Mouse (Mus musculus): ENCODE measurements around the gene Dbp. TPM values are rescaled to one million over a fixed set of nuclear protein-coding genes. Genes with fewer than 3 reads are reported as not detected.

Gene Dbp
- polyA plus RNA-seq, 1 experiment, result 5.6 TPM

DNA sequence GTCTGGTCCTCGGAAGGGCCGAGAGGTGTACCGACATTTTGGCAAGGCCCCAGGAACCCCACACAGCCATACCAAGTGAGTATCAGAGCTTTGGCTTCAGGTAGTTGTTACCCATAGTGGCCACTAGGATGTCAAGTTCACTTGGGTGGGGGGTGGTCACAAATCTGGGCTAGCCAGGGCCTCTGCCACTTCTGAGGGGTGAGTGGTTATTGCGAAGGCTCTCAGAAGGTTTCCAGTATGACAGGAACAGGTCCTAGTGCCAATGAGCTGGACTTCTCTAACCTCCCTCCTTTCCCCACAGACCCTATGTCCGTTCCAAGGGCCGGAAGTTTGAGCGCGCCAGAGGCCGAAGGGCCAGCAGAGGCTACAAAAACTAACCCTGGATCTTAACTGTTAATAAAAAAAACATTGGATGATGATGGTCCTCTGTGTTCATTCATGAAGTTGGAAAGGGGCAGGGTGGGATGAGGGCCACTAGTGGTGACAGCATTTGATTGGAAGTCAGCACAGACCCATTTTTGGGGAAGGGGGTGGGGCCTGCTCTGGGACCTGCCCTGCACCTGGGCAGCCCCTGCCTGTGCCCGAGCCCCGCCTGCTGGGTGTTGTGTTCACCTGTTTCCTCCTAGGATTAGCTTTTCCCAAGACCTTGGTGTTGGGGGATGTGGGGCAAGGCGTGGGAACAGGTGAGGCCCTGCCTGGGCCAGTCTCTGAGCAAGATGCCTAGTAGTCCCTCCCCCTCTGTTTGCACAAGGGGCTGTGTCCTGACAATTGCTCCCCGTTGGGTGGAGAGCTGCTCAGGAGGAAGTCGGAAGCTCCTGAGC, 15.7 kb downstream of the Dbp start, which contains the start of gene Fam83e:
Gene Fam83e (plus strand): TSS at position 800 of the 821 bp plus-strand sequence.
- H3K36me3 ChIP-seq (ENCODE audit: control insufficient read depth, insufficient read depth), result peaks cover 52% of the 10 kb centered on the region
- H3K79me3 ChIP-seq (ENCODE audit: low read depth), result peaks cover 40% of the 10 kb centered on the region
- H3ac ChIP-seq (ENCODE audit: control insufficient read depth, insufficient read length, low read depth), result peak within 1 kb of the TSS; percentile 31
- no peaks in the 10 kb centered on the region for H3K27me3 ChIP-seq (ENCODE audit: control insufficient read depth, insufficient read depth, insufficient read length)
- TF ChIP-seq MYOG (IDR thresholded peaks at IDR 0.05; ENCODE audit: control insufficient read depth, extremely low read depth, insufficient read length) (no peak), FOSL1 (IDR thresholded peaks at IDR 0.05; ENCODE audit: insufficient read depth, low read length, poor library complexity, severe bottlenecking) (no peak), MYOD1 (IDR thresholded peaks at IDR 0.05; ENCODE audit: control insufficient read depth, insufficient read length, low read depth) (no peak), CTCF (IDR thresholded peaks at IDR 0.05; ENCODE audit: control insufficient read depth, insufficient read depth, insufficient read length) (no peak), MAX (IDR thresholded peaks at IDR 0.05) (no peak), CEBPB (IDR thresholded peaks at IDR 0.05; ENCODE audit: low read depth) (no peak), USF1 (IDR thresholded peaks at IDR 0.05; ENCODE audit: low read depth) (no peak)
- H3K79me2 ChIP-seq (ENCODE audit: control insufficient read depth, insufficient read depth), result peaks cover 64% of the 10 kb centered on the region
- H3K4me3 ChIP-seq (ENCODE audit: insufficient read depth, poor library complexity, severe bottlenecking), result no peak within 1 kb of the TSS

DNA sequence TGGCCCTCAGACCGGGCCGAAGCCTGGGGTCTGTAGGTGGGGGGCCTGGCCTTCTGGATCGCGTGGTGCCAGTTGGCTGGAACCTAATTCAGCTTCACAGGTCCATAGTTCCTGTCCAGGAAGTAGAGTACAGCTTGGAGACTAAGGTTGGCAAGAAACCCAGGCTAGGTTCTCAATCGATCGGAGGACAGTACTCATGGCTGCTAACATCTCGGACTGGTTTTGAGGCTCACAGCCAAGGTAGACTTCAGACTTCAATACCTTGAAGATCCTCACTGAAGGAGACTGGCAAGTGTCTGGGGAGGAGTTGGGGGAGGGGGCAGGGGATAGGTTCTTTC, 16.3 kb downstream of the Dbp start:
- Histone ChIP-seq H3ac (ENCODE audit: control insufficient read depth, insufficient read length, low read depth) (no peak overlapping the region), H3K4me3 (ENCODE audit: insufficient read depth, poor library complexity, severe bottlenecking) (no peak overlapping the region), H3K36me3 (ENCODE audit: control insufficient read depth, insufficient read depth) (peaks cover 54% of the 10 kb centered on the region), H3K79me2 (ENCODE audit: control insufficient read depth, insufficient read depth) (peaks cover 58% of the 10 kb centered on the region), H3K27me3 (ENCODE audit: control insufficient read depth, insufficient read depth, insufficient read length) (no peaks in the 10 kb centered on the region), H3K79me3 (ENCODE audit: low read depth) (peaks cover 39% of the 10 kb centered on the region)
- TF ChIP-seq CTCF (IDR thresholded peaks at IDR 0.05; ENCODE audit: control insufficient read depth, insufficient read depth, insufficient read length) (no peak), MAX (IDR thresholded peaks at IDR 0.05) (no peak), MYOG (IDR thresholded peaks at IDR 0.05; ENCODE audit: control insufficient read depth, extremely low read depth, insufficient read length) (no peak), USF1 (IDR thresholded peaks at IDR 0.05; ENCODE audit: low read depth) (no peak), CEBPB (IDR thresholded peaks at IDR 0.05; ENCODE audit: low read depth) (no peak), MYOD1 (IDR thresholded peaks at IDR 0.05; ENCODE audit: control insufficient read depth, insufficient read length, low read depth) (no peak), FOSL1 (IDR thresholded peaks at IDR 0.05; ENCODE audit: insufficient read depth, low read length, poor library complexity, severe bottlenecking) (no peak)

DNA sequence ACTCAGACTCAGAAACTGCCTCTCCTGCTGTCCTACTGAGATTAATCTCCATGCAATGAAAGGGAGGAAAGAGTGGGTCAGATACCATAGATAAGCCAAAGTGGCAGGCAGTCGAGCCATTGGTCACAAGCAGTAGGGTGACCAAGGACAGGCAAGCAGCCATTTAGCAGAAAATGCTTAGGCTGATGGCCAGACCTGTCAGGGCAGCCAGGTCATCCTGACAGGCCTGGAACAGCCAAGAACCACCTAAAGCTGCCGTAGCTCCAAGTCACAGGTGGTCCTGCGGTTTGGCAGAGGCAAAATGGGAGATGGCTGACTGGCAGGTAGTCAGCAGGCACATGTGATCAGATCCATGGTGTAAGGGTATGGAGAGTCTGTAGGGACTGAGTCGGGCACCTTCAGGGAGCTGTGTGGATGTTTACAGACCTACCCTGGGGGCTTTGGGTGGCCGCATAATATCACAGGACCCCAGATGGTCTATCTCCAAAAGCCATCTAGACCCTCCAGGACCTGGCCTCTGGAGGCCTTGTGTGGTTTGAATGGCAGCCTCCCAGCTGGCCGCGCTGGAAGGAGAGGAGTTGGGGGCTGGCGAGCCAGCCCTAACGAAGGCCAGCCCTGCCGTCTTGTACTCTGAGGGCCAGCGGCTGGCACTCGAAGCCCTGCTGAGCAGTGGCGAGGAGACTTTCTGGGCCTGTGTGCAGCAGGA, 16.9 kb downstream of the Dbp start:
- no peak overlapping the region for H3ac ChIP-seq (ENCODE audit: control insufficient read depth, insufficient read length, low read depth)
- no peaks in the 10 kb centered on the region for H3K27me3 ChIP-seq (ENCODE audit: control insufficient read depth, insufficient read depth, insufficient read length)
- TF ChIP-seq FOSL1 (IDR thresholded peaks at IDR 0.05; ENCODE audit: insufficient read depth, low read length, poor library complexity, severe bottlenecking) (no peak), CEBPB (IDR thresholded peaks at IDR 0.05; ENCODE audit: low read depth) (no peak), MYOG (IDR thresholded peaks at IDR 0.05; ENCODE audit: control insufficient read depth, extremely low read depth, insufficient read length) (no peak), MAX (IDR thresholded peaks at IDR 0.05) (no peak), USF1 (IDR thresholded peaks at IDR 0.05; ENCODE audit: low read depth) (no peak), CTCF (IDR thresholded peaks at IDR 0.05; ENCODE audit: control insufficient read depth, insufficient read depth, insufficient read length) (no peak), MYOD1 (IDR thresholded peaks at IDR 0.05; ENCODE audit: control insufficient read depth, insufficient read length, low read depth) (no peak)
- no peak overlapping the region for H3K4me3 ChIP-seq (ENCODE audit: insufficient read depth, poor library complexity, severe bottlenecking)
- peaks cover 52% of the 10 kb centered on the region for H3K79me2 ChIP-seq (ENCODE audit: control insufficient read depth, insufficient read depth)
- H3K36me3 ChIP-seq (ENCODE audit: control insufficient read depth, insufficient read depth), result peaks cover 57% of the 10 kb centered on the region
- H3K79me3 ChIP-seq (ENCODE audit: low read depth), result peaks cover 34% of the 10 kb centered on the region

DNA sequence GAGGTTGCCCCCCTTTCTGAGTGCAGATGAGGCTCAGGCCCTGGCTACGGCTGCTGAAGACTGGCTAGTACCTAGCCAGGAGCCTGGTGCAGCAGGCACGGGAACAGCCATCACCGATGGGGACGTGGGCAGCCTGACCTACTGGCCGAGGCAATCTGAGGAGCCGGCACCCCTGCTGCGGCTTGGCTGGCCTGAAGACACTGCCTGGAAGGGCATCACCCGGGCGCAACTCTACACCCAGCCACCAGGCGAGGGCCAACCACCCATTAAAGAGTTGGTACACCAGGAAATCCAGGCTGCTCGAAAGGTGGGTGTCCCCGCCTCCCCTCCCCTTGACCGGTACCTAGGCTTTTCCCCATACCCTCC, 17.4 kb downstream of the Dbp start:
- H3K27me3 ChIP-seq (ENCODE audit: control insufficient read depth, insufficient read depth, insufficient read length), result no peaks in the 10 kb centered on the region
- H3K79me3 ChIP-seq (ENCODE audit: low read depth), result peaks cover 28% of the 10 kb centered on the region
- H3K36me3 ChIP-seq (ENCODE audit: control insufficient read depth, insufficient read depth), result peaks cover 61% of the 10 kb centered on the region
- no peak overlapping the region for H3ac ChIP-seq (ENCODE audit: control insufficient read depth, insufficient read length, low read depth)
- H3K79me2 ChIP-seq (ENCODE audit: control insufficient read depth, insufficient read depth), result peaks cover 47% of the 10 kb centered on the region
- no peak for TF ChIP-seq MYOD1 (IDR thresholded peaks at IDR 0.05; ENCODE audit: control insufficient read depth, insufficient read length, low read depth)
- TF ChIP-seq USF1 (IDR thresholded peaks at IDR 0.05; ENCODE audit: low read depth), result no peak
- no peak for TF ChIP-seq CEBPB (IDR thresholded peaks at IDR 0.05; ENCODE audit: low read depth)
- no peak for TF ChIP-seq MAX (IDR thresholded peaks at IDR 0.05)
- no peak for TF ChIP-seq FOSL1 (IDR thresholded peaks at IDR 0.05; ENCODE audit: insufficient read depth, low read length, poor library complexity, severe bottlenecking)
- TF ChIP-seq CTCF (IDR thresholded peaks at IDR 0.05; ENCODE audit: control insufficient read depth, insufficient read depth, insufficient read length), result no peak
- TF ChIP-seq MYOG (IDR thresholded peaks at IDR 0.05; ENCODE audit: control insufficient read depth, extremely low read depth, insufficient read length), result no peak
- no peak overlapping the region for H3K4me3 ChIP-seq (ENCODE audit: insufficient read depth, poor library complexity, severe bottlenecking)

DNA sequence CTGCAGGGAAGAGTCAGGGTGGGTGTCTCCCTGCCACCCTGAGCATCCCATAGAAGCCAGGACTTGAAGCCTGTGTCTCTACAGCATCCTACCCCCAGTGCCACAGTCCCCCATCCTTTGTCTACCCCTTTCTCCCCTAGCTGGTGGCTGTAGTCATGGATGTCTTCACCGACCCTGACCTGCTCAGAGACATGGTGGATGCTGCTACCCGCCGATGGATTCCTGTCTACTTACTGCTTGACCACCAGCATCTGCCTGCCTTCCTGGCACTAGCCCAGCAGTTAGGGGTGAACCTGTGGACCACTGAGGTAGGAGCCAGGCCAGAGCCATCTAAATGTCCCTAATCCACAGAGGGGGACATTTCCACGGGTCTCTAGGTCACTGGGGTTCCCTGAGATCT, 18.4 kb downstream of the Dbp start:
- H3ac ChIP-seq (ENCODE audit: control insufficient read depth, insufficient read length, low read depth), result no peak overlapping the region
- H3K36me3 ChIP-seq (ENCODE audit: control insufficient read depth, insufficient read depth), result peaks cover 61% of the 10 kb centered on the region
- peaks cover 37% of the 10 kb centered on the region for H3K79me2 ChIP-seq (ENCODE audit: control insufficient read depth, insufficient read depth)
- no peaks in the 10 kb centered on the region for H3K27me3 ChIP-seq (ENCODE audit: control insufficient read depth, insufficient read depth, insufficient read length)
- H3K79me3 ChIP-seq (ENCODE audit: low read depth), result peaks cover 21% of the 10 kb centered on the region
- no peak overlapping the region for H3K4me3 ChIP-seq (ENCODE audit: insufficient read depth, poor library complexity, severe bottlenecking)
- TF ChIP-seq CEBPB (IDR thresholded peaks at IDR 0.05; ENCODE audit: low read depth) (no peak), MYOD1 (IDR thresholded peaks at IDR 0.05; ENCODE audit: control insufficient read depth, insufficient read length, low read depth) (no peak), CTCF (IDR thresholded peaks at IDR 0.05; ENCODE audit: control insufficient read depth, insufficient read depth, insufficient read length) (no peak), MYOG (IDR thresholded peaks at IDR 0.05; ENCODE audit: control insufficient read depth, extremely low read depth, insufficient read length) (no peak), USF1 (IDR thresholded peaks at IDR 0.05; ENCODE audit: low read depth) (no peak), MAX (IDR thresholded peaks at IDR 0.05) (no peak), FOSL1 (IDR thresholded peaks at IDR 0.05; ENCODE audit: insufficient read depth, low read length, poor library complexity, severe bottlenecking) (no peak)

All from C2C12 (cell line).